Mouse (Mus musculus): ENCODE data around the gene Dnajc15. TPM values are rescaled to one million over a fixed set of nuclear protein-coding genes. Genes with fewer than 3 reads are reported as not detected.
"Not testable (repeated sequence)": the region's sequence is repeated elsewhere in the genome, so short reads cannot be mapped to it uniquely, and the experiment has no call there.

The Dnajc15 gene
- polyA plus RNA-seq, 1 experiment: not detected

DNA sequence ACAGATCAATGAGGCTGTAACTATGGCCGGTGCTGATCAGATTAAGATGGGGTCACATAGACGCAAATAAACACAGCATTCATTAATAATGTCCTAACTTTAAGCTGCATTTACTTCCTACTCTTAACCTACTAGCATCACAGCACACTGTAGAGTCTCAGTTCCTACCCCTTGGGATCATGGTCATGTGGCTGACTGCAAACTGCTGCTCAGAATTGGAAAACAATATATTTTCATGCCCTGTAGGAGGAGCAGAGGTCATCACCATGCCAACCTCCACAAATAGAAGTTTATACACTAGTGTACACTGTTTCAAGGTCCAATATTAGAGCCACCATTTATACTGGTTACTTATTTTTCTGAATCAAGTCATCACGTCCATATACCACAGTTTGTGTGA lies 21.0 kb upstream of the Dnajc15 start:
- 91% methylated on average over 3 of the region's 3 CpGs for WGBS
- Histone ChIP-seq H3K27ac (ENCODE audit: insufficient read depth, low read depth, low read length) (no peak overlapping the region), H3K4me1 (ENCODE audit: control insufficient read depth, insufficient read depth, low read length) (no peaks in the 10 kb centered on the region), H3K4me3 (ENCODE audit: insufficient read depth, low read depth, low read length) (no peak overlapping the region)
- TF ChIP-seq CTCF (IDR thresholded peaks at IDR 0.05; ENCODE audit: insufficient read depth, low read depth, low read length): no peak
- TF ChIP-seq POLR2A (IDR thresholded peaks at IDR 0.05; ENCODE audit: insufficient read depth, low read depth, low read length): no peak

DNA sequence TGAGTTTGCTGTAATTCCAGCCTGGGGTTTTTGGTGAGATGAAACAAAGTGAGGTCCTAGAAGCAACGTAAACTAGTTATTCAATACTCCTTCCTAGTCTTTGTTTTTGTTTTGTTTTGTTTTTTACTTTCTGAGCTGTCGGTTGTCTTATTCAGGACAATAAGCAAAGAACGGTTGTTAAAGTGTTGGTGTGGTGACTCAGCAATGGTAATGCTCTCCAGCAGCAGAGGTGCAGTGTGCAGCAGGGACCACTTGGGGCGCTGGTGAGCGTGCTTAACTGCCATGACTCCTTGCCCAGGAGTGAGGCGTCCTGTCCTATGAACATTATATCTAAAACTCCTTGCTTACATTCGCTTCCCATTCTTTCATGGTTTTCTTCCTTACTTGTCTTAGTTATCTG lies 15.0 kb upstream of the Dnajc15 start:
- no peak overlapping the region for H3K4me3 ChIP-seq (ENCODE audit: insufficient read depth, low read depth, low read length)
- no peaks in the 10 kb centered on the region for H3K4me1 ChIP-seq (ENCODE audit: control insufficient read depth, insufficient read depth, low read length)
- WGBS: 82% methylated on average over 7 of the region's 7 CpGs
- no peak overlapping the region for H3K27ac ChIP-seq (ENCODE audit: insufficient read depth, low read depth, low read length)
- TF ChIP-seq CTCF (IDR thresholded peaks at IDR 0.05; ENCODE audit: insufficient read depth, low read depth, low read length) (no peak), POLR2A (IDR thresholded peaks at IDR 0.05; ENCODE audit: insufficient read depth, low read depth, low read length) (no peak)

DNA sequence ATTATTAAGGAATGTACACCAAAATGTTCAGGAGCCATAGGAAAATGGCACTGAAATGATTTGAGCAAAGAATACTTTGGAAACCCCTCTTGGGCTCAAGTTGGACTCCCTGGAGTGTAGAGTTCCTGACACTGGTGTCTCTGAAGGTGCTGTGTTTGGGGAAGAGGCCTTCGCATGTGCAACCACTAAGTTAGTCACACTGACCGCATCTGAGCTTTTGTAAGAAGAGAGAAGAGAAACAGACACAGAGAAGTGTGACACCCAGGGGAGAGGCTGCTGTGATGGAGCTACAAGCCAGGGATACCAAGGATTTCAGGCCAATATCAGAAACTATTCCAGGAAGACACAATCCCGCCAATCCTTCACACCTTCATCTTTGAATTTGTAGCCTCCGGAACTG lies 12.0 kb upstream of the Dnajc15 start:
- no peaks in the 10 kb centered on the region for H3K4me1 ChIP-seq (ENCODE audit: control insufficient read depth, insufficient read depth, low read length)
- H3K4me3 ChIP-seq (ENCODE audit: insufficient read depth, low read depth, low read length): no peak overlapping the region
- TF ChIP-seq POLR2A (IDR thresholded peaks at IDR 0.05; ENCODE audit: insufficient read depth, low read depth, low read length) (no peak), CTCF (IDR thresholded peaks at IDR 0.05; ENCODE audit: insufficient read depth, low read depth, low read length) (no peak)
- H3K27ac ChIP-seq (ENCODE audit: insufficient read depth, low read depth, low read length): no peak overlapping the region
- 95% methylated on average over 4 of the region's 4 CpGs for WGBS

DNA sequence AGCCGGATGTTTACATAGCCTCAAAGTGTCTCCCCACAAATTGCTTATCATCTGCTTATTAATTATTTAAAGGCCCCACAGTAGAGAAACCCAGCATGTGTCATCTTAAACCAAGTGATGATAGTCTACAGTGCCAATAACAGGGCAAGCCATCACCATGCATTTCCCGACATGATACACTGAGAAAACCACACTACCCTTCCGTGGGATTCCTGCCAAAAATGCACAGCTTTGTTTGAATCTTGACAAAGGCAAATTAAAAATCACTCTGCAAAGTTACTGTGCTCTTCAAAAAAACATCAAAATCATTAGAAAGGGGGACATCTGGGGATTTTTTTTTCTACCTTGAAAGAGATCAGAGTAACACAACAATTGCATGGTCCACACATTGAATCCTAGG lies 11.5 kb upstream of the Dnajc15 start:
- 85% methylated on average over 3 of the region's 3 CpGs for WGBS
- Histone ChIP-seq H3K4me1 (ENCODE audit: control insufficient read depth, insufficient read depth, low read length) (no peaks in the 10 kb centered on the region), H3K4me3 (ENCODE audit: insufficient read depth, low read depth, low read length) (no peak overlapping the region), H3K27ac (ENCODE audit: insufficient read depth, low read depth, low read length) (no peak overlapping the region)
- TF ChIP-seq CTCF (IDR thresholded peaks at IDR 0.05; ENCODE audit: insufficient read depth, low read depth, low read length) (no peak), POLR2A (IDR thresholded peaks at IDR 0.05; ENCODE audit: insufficient read depth, low read depth, low read length) (no peak)

DNA sequence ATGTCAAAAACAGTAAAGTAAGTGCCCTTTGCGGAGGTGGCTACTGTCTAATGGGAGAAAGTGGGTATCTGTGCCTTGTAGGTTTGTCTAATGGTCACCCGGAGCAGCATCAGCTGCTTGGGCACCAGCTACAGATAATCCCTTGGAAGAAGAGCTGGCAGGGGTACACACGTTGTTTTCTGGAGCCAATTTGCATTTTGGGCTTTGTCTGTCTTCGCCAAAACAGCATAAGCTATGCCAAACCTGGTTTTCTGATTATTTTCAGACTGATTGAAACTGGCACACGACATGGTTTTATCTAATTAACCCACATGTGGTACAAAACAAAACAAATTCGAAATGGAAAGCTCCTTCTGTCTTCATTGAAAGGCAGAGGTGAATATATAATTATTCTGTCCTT lies 7.7 kb upstream of the Dnajc15 start:
- no peak overlapping the region for H3K27ac ChIP-seq (ENCODE audit: insufficient read depth, low read depth, low read length)
- no peak overlapping the region for H3K4me3 ChIP-seq (ENCODE audit: insufficient read depth, low read depth, low read length)
- TF ChIP-seq POLR2A (IDR thresholded peaks at IDR 0.05; ENCODE audit: insufficient read depth, low read depth, low read length): no peak
- no peak for TF ChIP-seq CTCF (IDR thresholded peaks at IDR 0.05; ENCODE audit: insufficient read depth, low read depth, low read length)
- H3K4me1 ChIP-seq (ENCODE audit: control insufficient read depth, insufficient read depth, low read length): no peaks in the 10 kb centered on the region
- WGBS: 53% methylated on average over 6 of the region's 6 CpGs

DNA sequence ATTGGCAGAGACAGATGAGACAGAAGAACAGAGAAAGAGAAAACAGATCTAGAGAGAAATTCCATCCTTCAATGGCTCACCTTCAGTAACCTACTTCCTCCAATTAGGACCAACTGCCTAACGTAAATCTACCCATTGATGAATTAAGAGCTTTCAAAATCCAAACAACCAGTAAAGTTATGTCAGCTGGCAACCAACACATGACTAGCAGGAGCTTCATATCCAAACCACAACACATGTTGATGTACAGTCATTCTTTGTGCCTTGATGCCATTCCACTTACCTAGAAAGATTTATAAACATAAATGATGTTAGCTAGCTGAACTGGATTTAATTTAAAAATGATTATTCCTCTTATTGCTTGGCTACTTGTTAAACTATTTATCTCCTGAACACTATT lies 7.1 kb upstream of the Dnajc15 start:
- no peak overlapping the region for H3K27ac ChIP-seq (ENCODE audit: insufficient read depth, low read depth, low read length)
- no peak for TF ChIP-seq POLR2A (IDR thresholded peaks at IDR 0.05; ENCODE audit: insufficient read depth, low read depth, low read length)
- TF ChIP-seq CTCF (IDR thresholded peaks at IDR 0.05; ENCODE audit: insufficient read depth, low read depth, low read length): no peak
- H3K4me3 ChIP-seq (ENCODE audit: insufficient read depth, low read depth, low read length): no peak overlapping the region
- no peaks in the 10 kb centered on the region for H3K4me1 ChIP-seq (ENCODE audit: control insufficient read depth, insufficient read depth, low read length)
- 98% methylated on average over 1 of the region's 1 CpGs for WGBS

DNA sequence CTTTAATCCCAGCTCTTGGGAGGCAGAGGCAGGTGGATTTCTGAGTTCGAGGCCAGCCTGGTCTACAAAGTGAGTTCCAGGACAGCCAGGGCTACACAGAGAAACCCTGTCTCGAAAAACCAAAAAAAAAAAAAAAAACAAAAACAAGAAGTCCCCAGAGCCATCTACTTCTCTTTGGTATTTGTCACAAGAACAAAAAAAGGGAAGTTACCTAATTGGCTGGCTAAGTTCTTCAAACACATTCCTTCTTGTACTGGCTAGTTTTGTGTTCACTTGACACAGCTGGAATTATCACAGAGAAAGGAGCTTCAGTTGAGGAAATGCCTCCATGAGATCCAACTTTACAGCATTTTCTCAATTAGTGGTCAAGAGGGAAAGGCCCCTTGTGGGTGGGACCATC lies 3.0 kb upstream of the Dnajc15 start:
- 75% methylated on average over 2 of the region's 2 CpGs for WGBS
- not testable (repeated sequence) for H3K4me3 ChIP-seq (ENCODE audit: insufficient read depth, low read depth, low read length); H3K27ac ChIP-seq (ENCODE audit: insufficient read depth, low read depth, low read length); H3K4me1 ChIP-seq (ENCODE audit: control insufficient read depth, insufficient read depth, low read length)

DNA sequence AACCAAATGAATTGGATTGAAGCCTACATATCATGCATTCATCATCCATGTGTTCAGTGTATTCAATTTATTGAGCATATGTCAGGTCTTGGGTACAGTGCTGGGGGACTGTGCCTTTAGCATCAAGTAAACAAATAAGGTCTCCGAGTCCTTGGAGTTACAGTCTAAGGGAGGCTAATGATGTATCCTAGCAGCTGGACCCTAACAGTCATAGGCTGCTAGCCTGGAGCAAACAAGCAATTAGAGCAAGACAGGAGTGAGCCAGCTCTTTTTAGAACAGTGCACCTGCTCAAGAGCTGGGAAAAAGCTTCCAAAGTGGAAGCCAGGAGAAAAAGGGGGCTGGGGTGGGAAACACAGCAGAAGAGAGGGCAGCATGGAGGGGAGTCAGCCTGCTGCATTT lies 1.3 kb upstream of the Dnajc15 start:
- Histone ChIP-seq H3K27ac (ENCODE audit: insufficient read depth, low read depth, low read length) (no peak overlapping the region), H3K4me1 (ENCODE audit: control insufficient read depth, insufficient read depth, low read length) (0 out of 2 replicates have a peak, but pooled peaks cover 3% of the 10 kb centered on the region), H3K4me3 (ENCODE audit: insufficient read depth, low read depth, low read length) (no peak overlapping the region)
- WGBS: 77% methylated on average over 1 of the region's 1 CpGs
- TF ChIP-seq POLR2A (IDR thresholded peaks at IDR 0.05; ENCODE audit: insufficient read depth, low read depth, low read length): no peak
- TF ChIP-seq CTCF (IDR thresholded peaks at IDR 0.05; ENCODE audit: insufficient read depth, low read depth, low read length): no peak

DNA sequence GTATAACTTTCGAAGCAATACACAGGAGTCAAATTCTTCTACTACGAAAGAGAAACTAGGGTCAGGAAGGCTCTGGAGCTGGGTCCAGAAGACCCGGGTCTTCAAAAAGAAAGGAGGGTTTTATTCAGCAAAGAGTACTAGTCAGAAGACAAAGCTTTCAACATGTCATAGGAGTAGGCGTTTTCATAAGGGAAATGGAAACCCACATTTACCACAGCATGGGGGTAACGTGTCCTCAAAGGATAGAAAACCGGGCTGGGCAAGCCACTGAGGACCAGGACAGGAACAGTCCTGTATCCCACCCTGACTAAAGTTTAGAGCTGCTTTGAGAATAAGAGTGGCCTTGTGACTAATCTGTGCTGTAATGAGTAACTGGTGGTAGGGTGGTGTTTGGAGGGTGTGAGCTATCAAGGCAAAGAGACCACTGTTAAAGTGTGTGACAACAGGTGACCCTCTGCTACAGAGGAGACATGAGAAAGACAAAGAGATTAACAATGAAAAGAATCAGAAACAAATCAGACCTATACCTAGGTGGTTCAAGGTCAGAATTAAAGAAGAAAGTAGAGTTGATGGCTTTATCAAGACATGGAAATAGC lies 3.4 kb downstream of the Dnajc15 start:
- TF ChIP-seq POLR2A (IDR thresholded peaks at IDR 0.05; ENCODE audit: insufficient read depth, low read depth, low read length): no peak
- TF ChIP-seq CTCF (IDR thresholded peaks at IDR 0.05; ENCODE audit: insufficient read depth, low read depth, low read length): no peak
- Histone ChIP-seq H3K4me1 (ENCODE audit: control insufficient read depth, insufficient read depth, low read length) (0 out of 2 replicates have a peak, but pooled peaks cover 3% of the 10 kb centered on the region), H3K27ac (ENCODE audit: insufficient read depth, low read depth, low read length) (no peak overlapping the region), H3K4me3 (ENCODE audit: insufficient read depth, low read depth, low read length) (no peak overlapping the region)
- WGBS: 90% methylated on average over 6 of the region's 6 CpGs

DNA sequence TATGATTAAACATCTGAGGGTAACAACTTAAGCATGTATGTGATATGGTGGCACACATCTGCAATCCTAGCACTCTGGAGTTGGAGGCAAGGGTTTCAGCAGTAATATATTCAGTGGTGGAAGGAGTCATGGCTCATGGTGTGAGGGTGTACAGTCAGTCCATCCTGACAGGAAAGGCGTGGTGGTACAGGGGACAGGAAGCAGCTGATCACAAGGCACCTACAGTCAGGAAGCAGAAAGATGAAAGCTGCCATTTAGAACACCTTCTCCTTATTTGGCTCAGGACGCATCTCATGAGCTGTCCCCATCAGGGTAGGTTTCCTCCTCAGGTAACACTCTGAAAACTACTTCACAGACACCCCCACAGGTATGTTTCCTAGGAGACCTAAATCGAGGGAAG lies 4.0 kb downstream of the Dnajc15 start:
- no peak overlapping the region for H3K4me3 ChIP-seq (ENCODE audit: insufficient read depth, low read depth, low read length)
- H3K4me1 ChIP-seq (ENCODE audit: control insufficient read depth, insufficient read depth, low read length): 0 out of 2 replicates have a peak, but pooled peaks cover 3% of the 10 kb centered on the region
- no peak overlapping the region for H3K27ac ChIP-seq (ENCODE audit: insufficient read depth, low read depth, low read length)
- TF ChIP-seq POLR2A (IDR thresholded peaks at IDR 0.05; ENCODE audit: insufficient read depth, low read depth, low read length) (no peak), CTCF (IDR thresholded peaks at IDR 0.05; ENCODE audit: insufficient read depth, low read depth, low read length) (no peak)
- 93% methylated on average over 3 of the region's 3 CpGs for WGBS

Data from olfactory bulb, adult 2 months (tissue).